Mouse (Mus musculus) liver, adult 2 months (tissue): ENCODE data around the gene Fam111a. TPM values are rescaled to one million over a fixed set of nuclear protein-coding genes. Genes with fewer than 3 reads are reported as not detected.

Experiments used
- DNase-seq: peaks from one replicate; pipeline ENCODE4 v3.0.0-alpha.2; 2011; ENCODE audit warnings: low read depth, low spot score; ENCODE audit errors: extremely low read depth
- H3K27ac ChIP-seq: fragments of 200-500 bp; replicated peaks from 2 replicates; pipeline ENCODE4 v1.5.1; 2012; ENCODE audit warnings: low read depth, mild to moderate bottlenecking, control low read depth, inconsistent platforms, low read length; ENCODE audit not compliant: insufficient read depth
- H3K27me3 ChIP-seq: fragments of 200-500 bp; 2 replicates; pipeline ENCODE4 v1.6.1; 2012; ENCODE audit warnings: mild to moderate bottlenecking, moderate library complexity, low read length, inconsistent platforms; ENCODE audit not compliant: control insufficient read depth, insufficient read depth
- H3K36me3 ChIP-seq: fragments of 200-500 bp; 2 replicates; pipeline ENCODE4 v1.6.1; 2012; ENCODE audit warnings: low read length, inconsistent platforms; ENCODE audit not compliant: control insufficient read depth, insufficient read depth
- H3K4me1 ChIP-seq: fragments of 200-500 bp; 2 replicates; pipeline ENCODE4 v1.6.1; 2011; ENCODE audit warnings: low read length; ENCODE audit not compliant: control insufficient read depth, insufficient read depth
- H3K4me3 ChIP-seq: fragments of 200-500 bp; 2 replicates; pipeline ENCODE4 v1.5.1; 2011; ENCODE audit warnings: low read depth, mild to moderate bottlenecking, control low read depth, low read length, moderate library complexity; ENCODE audit not compliant: insufficient read depth
- H3K79me2 ChIP-seq: fragments of 200-500 bp; 2 replicates; pipeline ENCODE4 v1.6.1; 2012; ENCODE audit warnings: inconsistent platforms, mild to moderate bottlenecking, low read length, moderate library complexity; ENCODE audit not compliant: control insufficient read depth, insufficient read depth
- H3K9ac ChIP-seq: fragments of 200-500 bp; 2 replicates; pipeline ENCODE4 v1.6.1; 2012; ENCODE audit warnings: low read depth, mild to moderate bottlenecking, control low read depth, inconsistent platforms, low read length
- CTCF ChIP-seq: fragments of 200-500 bp; IDR thresholded peaks from 2 replicates; pipeline ENCODE4 v1.5.1; 2011; ENCODE audit warnings: low read depth, low read length, control low read depth
- POLR2A ChIP-seq: fragments of 200-500 bp; IDR thresholded peaks from 2 replicates; pipeline ENCODE4 v1.6.1; 2011; ENCODE audit warnings: low read length, control low read depth; ENCODE audit not compliant: insufficient read depth; ENCODE audit errors: extremely low read depth
- WGBS: fragments of 180-500 bp; shearing (Covaris S2); methylation state at CpG from one replicate; pipeline ENCODE4 v1.1.7; 2018; 5-methylcytosine and 5-hydroxymethylcytosine counted together
- polyA plus RNA-seq: library from polyadenylated mRNA; depleted of rRNA; stranded (reverse); fragments of >200 nt; gene quantifications from 2 replicates; pipeline ENCODE4 v1.2.3, GENCODE M21; 2012
- total RNA-seq: library from RNA; depleted of rRNA; stranded (reverse); fragments of >200 nt; gene quantifications from 2 replicates; pipeline ENCODE4 v1.2.3, GENCODE M21; 2014

Fam111a gene
- total and polyA plus RNA-seq, 2 experiments: 0.24 to 2.4 TPM

DNA sequence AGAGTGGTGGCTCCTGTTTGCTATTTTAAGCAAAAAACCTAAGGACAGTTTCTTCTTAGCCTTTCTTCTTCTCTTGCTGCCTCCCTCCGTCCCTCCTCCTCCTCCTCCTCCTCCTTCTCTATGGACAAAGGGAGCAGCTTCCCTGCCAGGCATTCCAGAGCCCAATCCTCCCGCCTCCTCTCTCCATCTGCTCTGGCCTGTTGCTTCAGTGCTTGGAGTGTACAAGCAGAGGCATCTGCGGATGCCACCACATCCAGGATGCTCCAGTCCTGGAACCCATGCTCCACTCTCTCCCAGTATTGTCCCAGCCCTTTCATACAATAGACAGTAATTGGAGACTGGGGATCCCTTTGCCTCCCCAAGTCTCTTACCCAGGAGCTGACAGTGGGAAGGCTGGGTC, 45.4 kb upstream of the Fam111a start:
- H3K9ac ChIP-seq: no peak overlapping the region
- WGBS: 73% methylated on average over 3 of the region's 3 CpGs
- no peak overlapping the region for H3K4me3 ChIP-seq
- DNase-seq: no peak
- no peak for TF ChIP-seq POLR2A
- TF ChIP-seq CTCF: no peak
- peaks cover 9% of the 10 kb centered on the region; the same call in 1 of the 2 replicates for H3K79me2 ChIP-seq
- H3K27ac ChIP-seq: no peak overlapping the region
- no peaks in the 10 kb centered on the region for H3K27me3 ChIP-seq
- H3K4me1 ChIP-seq: peaks cover 5% of the 10 kb centered on the region
- H3K36me3 ChIP-seq: no peaks in the 10 kb centered on the region

- H3K27ac ChIP-seq: no peak overlapping the region
- H3K4me3 ChIP-seq: peak overlapping the region; percentile 67
- peak; percentile 21 for DNase-seq
- no peaks in the 10 kb centered on the region for H3K36me3 ChIP-seq
- under 1% methylated on average over 38 of the region's 38 CpGs for WGBS
- TF ChIP-seq POLR2A: no peak
- peak; percentile 13; the same call in 1 of the 2 replicates for TF ChIP-seq CTCF
- no peaks in the 10 kb centered on the region for H3K27me3 ChIP-seq
- peaks cover 9% of the 10 kb centered on the region; the same call in 1 of the 2 replicates for H3K79me2 ChIP-seq
- peak overlapping the region; percentile 89 for H3K9ac ChIP-seq
- H3K4me1 ChIP-seq: peaks cover 5% of the 10 kb centered on the region
Measured at GRCm38 (mm10) chr19:12500881-12501311, 44.6 kb upstream of the Fam111a start.

- H3K27ac ChIP-seq: peak within 1 kb of the TSS; percentile 18
- peak; percentile 90 for DNase-seq
- H3K4me3 ChIP-seq: peak within 1 kb of the TSS; percentile 67
- peaks cover 5% of the 10 kb centered on the region for H3K4me1 ChIP-seq
- H3K9ac ChIP-seq: peak within 1 kb of the TSS; percentile 89
- H3K36me3 ChIP-seq: no peaks in the 10 kb centered on the region
- H3K79me2 ChIP-seq: peaks cover 9% of the 10 kb centered on the region; the same call in 1 of the 2 replicates
- under 1% methylated on average over 79 of the region's 80 CpGs for WGBS
- H3K27me3 ChIP-seq: no peaks in the 10 kb centered on the region
- no peak for TF ChIP-seq POLR2A
- peak; percentile 98 for TF ChIP-seq CTCF
Measured at GRCm38 (mm10) chr19:12501370-12502347, 43.9 kb upstream of the Fam111a start, which contains the start of gene Dtx4. Gene Dtx4, minus strand, starts transcription at chr19:12501454.

DNA sequence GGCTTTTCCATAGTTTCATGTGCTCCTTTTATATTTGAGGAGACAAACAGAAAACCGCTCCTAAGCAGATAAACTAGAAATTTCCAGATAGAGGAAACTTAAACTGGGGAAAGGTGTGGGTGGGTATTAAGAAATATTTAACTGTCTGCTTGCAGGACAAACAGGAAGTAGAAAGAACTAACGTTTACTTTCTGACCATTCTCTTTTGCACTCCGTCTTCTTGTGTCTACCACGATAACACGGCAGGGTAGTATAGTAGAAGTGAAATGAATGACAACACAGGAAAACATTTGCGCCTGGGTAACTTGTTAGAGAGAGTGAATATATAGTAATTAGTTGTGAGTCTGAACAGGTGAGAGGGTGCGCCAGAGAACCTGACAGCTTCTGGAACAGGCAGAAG, 42.8 kb upstream of the Fam111a start:
- no peak for DNase-seq
- Histone ChIP-seq H3K4me1 (peaks cover 5% of the 10 kb centered on the region), H3K79me2 (0 out of 2 replicates have a peak, but pooled peaks cover 6% of the 10 kb centered on the region), H3K4me3 (no peak overlapping the region), H3K27ac (no peak overlapping the region), H3K36me3 (no peaks in the 10 kb centered on the region), H3K9ac (no peak overlapping the region), H3K27me3 (no peaks in the 10 kb centered on the region)
- TF ChIP-seq CTCF (no peak), POLR2A (no peak)
- WGBS: 60% methylated on average over 7 of the region's 7 CpGs

DNA sequence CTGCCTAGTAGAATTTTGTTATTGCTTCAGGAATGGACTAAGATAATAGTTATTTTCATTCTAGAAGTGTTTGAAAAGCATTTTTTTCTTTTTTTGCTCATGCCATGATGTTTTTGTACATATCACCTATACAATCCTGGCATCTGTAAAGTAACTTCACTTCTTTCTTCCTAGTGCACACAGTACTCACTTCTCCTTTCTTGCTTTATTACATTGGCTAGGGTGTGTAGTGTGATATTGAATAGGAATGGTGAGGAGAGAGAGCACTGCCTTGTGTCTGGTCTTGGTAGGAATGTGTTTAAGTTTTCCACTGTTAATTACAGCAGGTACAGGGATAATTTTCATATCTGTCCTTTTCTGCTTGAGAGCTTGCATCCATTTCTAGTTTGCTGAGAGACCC, 30.9 kb upstream of the Fam111a start:
- Histone ChIP-seq H3K4me3 (no peak overlapping the region), H3K27me3 (no peaks in the 10 kb centered on the region), H3K36me3 (no peaks in the 10 kb centered on the region), H3K4me1 (no peaks in the 10 kb centered on the region), H3K27ac (no peak overlapping the region), H3K79me2 (no peaks in the 10 kb centered on the region), H3K9ac (no peak overlapping the region)
- no peak for DNase-seq
- TF ChIP-seq POLR2A: no peak
- TF ChIP-seq CTCF: no peak
